Mouse (Mus musculus) liver, embryonic 14 days (tissue): ENCODE measurements around the gene Ttll8. TPM values are rescaled to one million over a fixed set of nuclear protein-coding genes. Genes with fewer than 3 reads are reported as not detected.

Experiments used
- polyA plus RNA-seq: library from polyadenylated mRNA; depleted of rRNA; stranded (reverse); fragments of >200 nt; gene quantifications from 2 replicates; pipeline ENCODE4 v1.2.3, GENCODE M21; 2012; rRNA removed

Gene Ttll8
- polyA plus RNA-seq = not detected in 2 replicates

GRCm38 (mm10) chr15:88954368-88955072 is at the start of gene Ttll8:
Ttll8 (minus strand) TSS chr15:88954418.

DNA sequence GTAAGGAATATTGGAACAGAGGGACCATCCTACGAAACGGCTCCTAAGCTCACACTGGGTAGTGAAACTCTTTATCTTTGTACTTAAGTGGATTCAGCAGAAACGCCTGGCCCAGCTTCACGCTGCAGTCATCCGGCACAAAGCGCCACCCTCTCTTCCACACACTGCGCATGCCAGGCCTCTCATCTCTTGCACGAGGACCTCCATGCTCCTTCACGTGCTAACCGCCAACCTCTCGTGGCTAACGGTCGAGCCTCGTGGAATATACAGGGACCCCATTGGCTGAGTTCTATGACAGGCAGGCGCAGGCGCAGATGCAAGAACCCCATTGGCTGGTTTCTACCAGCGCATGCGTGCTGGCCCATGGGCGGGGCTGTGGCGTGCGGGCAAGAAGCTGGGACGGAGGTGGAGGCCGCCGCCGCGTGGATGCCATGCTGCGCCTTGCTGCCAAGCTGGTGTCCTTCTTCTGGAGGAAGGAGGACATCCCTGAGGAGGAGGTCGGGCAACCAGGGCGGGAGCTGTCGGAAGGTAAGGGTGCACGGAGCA is 28.4 kb upstream of the Ttll8 start, which contains the start of gene Mov10l1:
TSS of gene Mov10l1 (plus strand) at position 376 of the 546 bp plus-strand sequence.

DNA sequence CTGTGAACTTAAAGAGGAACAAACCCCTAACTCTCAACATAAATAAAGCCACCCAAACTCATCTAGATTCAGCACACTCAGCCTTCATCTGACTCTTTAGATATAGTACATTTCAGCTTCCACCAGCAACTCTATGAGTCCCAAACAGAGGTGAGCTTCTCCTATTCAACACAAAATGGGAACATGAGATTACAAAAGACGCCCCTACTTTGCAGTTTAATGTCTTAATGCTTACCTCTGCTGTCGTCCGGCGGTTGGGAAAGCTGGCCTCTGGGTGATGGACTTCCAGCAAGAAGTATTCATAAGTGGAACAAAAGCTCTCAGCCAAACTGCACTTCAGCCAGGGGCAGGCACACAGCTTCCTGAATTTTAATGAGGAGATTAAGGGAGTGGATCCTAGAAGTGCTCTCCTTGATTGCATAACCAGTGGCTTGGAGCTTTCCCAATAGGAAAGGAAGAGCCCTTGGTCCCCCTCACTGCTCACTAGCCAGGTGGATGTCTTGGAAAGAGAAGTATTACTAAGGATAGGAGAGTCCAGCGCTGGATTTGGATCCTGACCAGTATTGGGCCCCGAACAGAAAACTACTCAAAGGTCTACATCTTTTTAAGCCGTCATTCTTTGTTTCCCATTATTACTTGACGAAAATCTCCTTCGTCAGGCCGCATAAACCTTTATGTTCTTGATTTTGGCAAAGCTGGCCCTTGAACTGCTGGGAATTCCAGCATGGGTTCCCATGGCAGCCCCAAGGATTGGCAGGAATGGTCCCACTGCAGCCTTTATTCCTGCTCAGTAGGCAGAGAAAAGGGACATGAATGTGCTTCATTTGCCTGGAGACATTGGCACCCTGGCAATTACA is 24.3 kb upstream of the Ttll8 start, which contains the start of gene Mlc1:
TSS of gene Mlc1 (minus strand) at position 727 of the 857 bp plus-strand sequence.

GRCm38 (mm10) chr15:88861772-88862622 is 92.2 kb downstream of the Ttll8 start, which contains the start of gene Pim3:
Pim3 (plus strand) TSS chr15:88862186.

Other genes starting within 250 kb of the Ttll8 start
- gene Brd1, start 220.2 kb downstream of the Ttll8 start, polyA plus RNA-seq = 5.3 and 6.3 TPM in 2 replicates
- gene Zbed4, start 202.8 kb downstream of the Ttll8 start, polyA plus RNA-seq = 6.1 and 8.7 TPM in 2 replicates
- 4.7 and 5.3 TPM in 2 replicates for gene Alg12, start 135.1 kb downstream of the Ttll8 start, polyA plus RNA-seq
- 25.7 and 27.2 TPM in 2 replicates for gene Creld2, start 134.8 kb downstream of the Ttll8 start, polyA plus RNA-seq
- 3.3 and 3.4 TPM in 2 replicates for gene Pim3, start 92.2 kb downstream of the Ttll8 start, polyA plus RNA-seq
- 0.01 and 0.02 TPM in 2 replicates for gene Mlc1, start 24.6 kb upstream of the Ttll8 start, polyA plus RNA-seq
- gene Mov10l1, start 28.5 kb upstream of the Ttll8 start, polyA plus RNA-seq = not detected in 2 replicates
- gene Panx2, start 105.3 kb upstream of the Ttll8 start, polyA plus RNA-seq = 0.01 and 0.03 TPM in 2 replicates
- 7.6 and 8.4 TPM in 2 replicates for gene Trabd, start 120.7 kb upstream of the Ttll8 start, polyA plus RNA-seq
- gene Selenoo, start 134.7 kb upstream of the Ttll8 start, polyA plus RNA-seq = 7.7 and 8.5 TPM in 2 replicates
- gene Tubgcp6, start 168.7 kb upstream of the Ttll8 start, polyA plus RNA-seq = 8.1 and 12.8 TPM in 2 replicates
- 8.0 and 8.1 TPM in 2 replicates for gene Hdac10, start 174.3 kb upstream of the Ttll8 start, polyA plus RNA-seq
- gene Mapk12, start 186.3 kb upstream of the Ttll8 start, polyA plus RNA-seq = 2.0 and 2.1 TPM in 2 replicates
- gene Mapk11, start 195.2 kb upstream of the Ttll8 start, polyA plus RNA-seq = 0.76 and 0.80 TPM in 2 replicates
- 23.7 and 25.5 TPM in 2 replicates for gene Plxnb2, start 226.4 kb upstream of the Ttll8 start, polyA plus RNA-seq
- gene Dennd6b, start 242.1 kb upstream of the Ttll8 start, polyA plus RNA-seq = 3.8 and 4.2 TPM in 2 replicates